ENCODE assay signal across 8 mouse cellular contexts in genomic region chr13:45508495-45508894, GRCm38 (mm10). TPM values are rescaled to one million over a fixed set of nuclear protein-coding genes. Genes with fewer than 3 reads are reported as not detected.
DNase-seq lines count a peak whose midpoint lies in the region; ATAC-seq lines count a peak whose summit lies in the region.

No protein-coding gene starts in this region.

- 0 out of 2 replicates have a peak, but pooled peaks have one; percentile 18 for ATAC-seq in intestine, embryonic 16.5 days
- peak; percentile 67 for ATAC-seq in midbrain, embryonic 11.5 days (ENCODE audit: low FRiP score)
- peak; percentile 38; the same call in 1 of the 2 replicates for ATAC-seq in stomach, embryonic 15.5 days (ENCODE audit: insufficient read depth, low FRiP score, low read depth)

- no peaks in the 10 kb centered on the region for H3K27me3 ChIP-seq in intestine, embryonic 16.5 days (replicated peaks; ENCODE audit: control insufficient read depth, insufficient read depth, low read length)
- H3K27me3 ChIP-seq in midbrain, embryonic 11.5 days (ENCODE audit: control insufficient read depth, insufficient read depth, low read length), result no peaks in the 10 kb centered on the region; the same call in 1 of the 2 replicates
- no peaks in the 10 kb centered on the region for H3K27me3 ChIP-seq in stomach, embryonic 15.5 days (replicated peaks)

- peak; percentile 78 for DNase-seq in layer of hippocampus, adult 11-12 months (ENCODE audit: low spot score)
- no peak for DNase-seq in layer of hippocampus, adult 9-10 months (ENCODE audit: low spot score)
- DNase-seq in embryo, embryonic 10 days (ENCODE audit: low spot score), result peak; percentile 55
- DNase-seq in gastrocnemius, postnatal 36 days, result peak; percentile 50 to 56
- DNase-seq in left cerebral cortex, postnatal 25 days (ENCODE audit: low spot score in 2 of 2), result peak; percentile 65 to 83
- no peak for DNase-seq in midbrain, embryonic 11.5 days (ENCODE audit: low spot score, missing footprints)

- H3K4me2 ChIP-seq in intestine, embryonic 16.5 days (ENCODE audit: low read depth, low read length), result peak overlapping the region; percentile 98
- H3K4me2 ChIP-seq in midbrain, embryonic 11.5 days, result peak overlapping the region; percentile 90
- peak overlapping the region; percentile 96 for H3K4me2 ChIP-seq in stomach, embryonic 15.5 days

- H3K9ac ChIP-seq in intestine, embryonic 16.5 days (ENCODE audit: low read depth, low read length), result peak overlapping the region; percentile 74
- peak overlapping the region; percentile 39; the same call in 1 of the 2 replicates for H3K9ac ChIP-seq in midbrain, embryonic 11.5 days (ENCODE audit: low read length)
- H3K9ac ChIP-seq in stomach, embryonic 15.5 days, result peak overlapping the region; percentile 46; the same call in 1 of the 2 replicates

- intact Hi-C loops in gastrocnemius, postnatal 36 days (cut with DNase I), result loop anchor here (2.0 kb wide), 1 partner anchor 30 kb away; no protein-coding TSS in a partner anchor
- intact Hi-C loops in left cerebral cortex, postnatal 25 days (cut with DNase I), result no loop called here

- H3K9me3 ChIP-seq in intestine, embryonic 16.5 days (ENCODE audit: control insufficient read depth, low read length), result no peaks in the 10 kb centered on the region
- no peaks in the 10 kb centered on the region for H3K9me3 ChIP-seq in midbrain, embryonic 11.5 days (ENCODE audit: control insufficient read depth, low read length)
- H3K9me3 ChIP-seq in stomach, embryonic 15.5 days, result no peaks in the 10 kb centered on the region

- peak overlapping the region; percentile 64 for H3K4me3 ChIP-seq in intestine, embryonic 16.5 days (ENCODE audit: low read length)
- peak overlapping the region; percentile 54 for H3K4me3 ChIP-seq in midbrain, embryonic 11.5 days (ENCODE audit: low read depth, low read length)
- H3K4me3 ChIP-seq in stomach, embryonic 15.5 days (replicated peaks), result peak overlapping the region; percentile 63

- peaks cover 35% of the 10 kb centered on the region for H3K4me1 ChIP-seq in intestine, embryonic 16.5 days (ENCODE audit: control insufficient read depth, insufficient read depth, low read length)
- H3K4me1 ChIP-seq in midbrain, embryonic 11.5 days (ENCODE audit: control insufficient read depth, insufficient read depth, low read length), result peaks cover 4% of the 10 kb centered on the region; the same call in 1 of the 2 replicates
- peaks cover 25% of the 10 kb centered on the region for H3K4me1 ChIP-seq in stomach, embryonic 15.5 days

- no peaks in the 10 kb centered on the region for H3K36me3 ChIP-seq in intestine, embryonic 16.5 days (ENCODE audit: control insufficient read depth, insufficient read depth, low read length)
- H3K36me3 ChIP-seq in midbrain, embryonic 11.5 days (ENCODE audit: control insufficient read depth, insufficient read depth, low read length), result no peaks in the 10 kb centered on the region
- H3K36me3 ChIP-seq in stomach, embryonic 15.5 days, result no peaks in the 10 kb centered on the region

- no peak overlapping the region for H3K27ac ChIP-seq in intestine, embryonic 16.5 days (ENCODE audit: low read length)
- H3K27ac ChIP-seq in midbrain, embryonic 11.5 days (ENCODE audit: low read depth, low read length), result no peak overlapping the region
- H3K27ac ChIP-seq in stomach, embryonic 15.5 days, result peak overlapping the region; percentile 85; the same call in 1 of the 2 replicates

- WGBS in intestine, embryonic 16.5 days, result 4% methylated on average over 8 of the region's 8 CpGs
- WGBS in midbrain, embryonic 11.5 days, result 4% methylated on average over 8 of the region's 8 CpGs
- 3% methylated on average over 8 of the region's 8 CpGs for WGBS in stomach, embryonic 15.5 days

RNA-seq across cellular contexts. Expression of gene Gmpr, which starts 1.3 kb away (rescaled TPM):
- total RNA-seq in gastrocnemius, postnatal 36 days (2021), result 100 to 1,000 TPM; 157 to 197 TPM
- 24.4 and 31.1 TPM in 2 replicates for polyA plus RNA-seq in intestine, embryonic 16.5 days (2015; fragmentation: Nextera tagmentation; extraction: Ambion mirVana)
- total RNA-seq in left cerebral cortex, postnatal 25 days (2021), result 10 to 100 TPM; 41.8 to 47.4 TPM
- polyA plus RNA-seq in midbrain, embryonic 11.5 days (2014; fragmentation: Nextera tagmentation; extraction: Ambion mirVana), result 19.5 and 20.5 TPM in 2 replicates
- polyA plus RNA-seq in stomach, embryonic 15.5 days (2015; fragmentation: Nextera tagmentation; extraction: Ambion mirVana), result 35.2 and 50.5 TPM in 2 replicates

Comparison
In these comparisons a context has a peak if more than half of its experiments do, and no peak if none do; other contexts are left out.
1. DNase-seq: peak in layer of hippocampus, adult 11-12 months (single experiment), embryo, embryonic 10 days (single experiment), gastrocnemius, postnatal 36 days (2 of 2) and left cerebral cortex, postnatal 25 days (2 of 2); none in layer of hippocampus, adult 9-10 months (single experiment) and midbrain, embryonic 11.5 days (single experiment).
2. Peak in every context shown above with its lines, with median percentiles within 50 percentile points of each other: ATAC-seq, H3K4me2 ChIP-seq, H3K4me3 ChIP-seq and H3K9ac ChIP-seq.